Mouse (Mus musculus) liver, adult 2 months (tissue): ENCODE data around the gene Arhgap30.

ENCODE experiments used
- CTCF ChIP-seq: fragments of 200-500 bp; IDR thresholded peaks from 2 replicates; pipeline ENCODE4 v1.5.1; 2011; ENCODE audit warnings: low read depth, low read length, control low read depth
- POLR2A ChIP-seq: fragments of 200-500 bp; IDR thresholded peaks from 2 replicates; pipeline ENCODE4 v1.6.1; 2011; ENCODE audit warnings: low read length, control low read depth; ENCODE audit not compliant: insufficient read depth; ENCODE audit errors: extremely low read depth

DNA sequence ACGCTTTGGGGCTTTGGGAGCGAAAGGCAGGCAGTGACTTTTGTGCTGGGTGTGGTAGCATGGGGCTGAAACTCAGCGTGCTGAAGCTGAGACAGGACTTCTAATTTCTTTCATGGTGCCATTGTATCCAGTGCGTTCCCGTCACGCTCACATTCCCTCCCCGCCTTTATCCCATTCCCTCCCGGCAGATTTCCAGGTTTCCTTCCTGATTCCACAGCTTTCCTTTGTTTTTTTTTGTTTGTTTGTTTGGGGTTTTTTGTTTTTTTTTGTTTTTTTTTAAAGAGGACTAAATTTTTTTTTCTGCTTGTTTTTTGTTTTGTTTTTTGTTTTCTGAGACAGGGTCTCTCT is 53.6 kb downstream of the Arhgap30 start:
- no peak for TF ChIP-seq CTCF
- TF ChIP-seq POLR2A, result no peak
